Mouse (Mus musculus) thymus, postnatal 10 days (tissue): ENCODE measurements around the gene Msh5.

Experiments used
- DNase-seq, 2 experiments: peaks; one replicate each; pipeline ENCODE4 v3.0.0; 2021; ENCODE audit warnings: low spot score in 2 of 2

Msh5 gene

GRCm38 (mm10) chr17:35070556-35071229, 24.1 kb upstream of the Msh5 start:
- DNase-seq, result peak; percentile 68 to 78

- DNase-seq, result no peak
These were observed 21.8 kb upstream of the Msh5 start for GRCm38 (mm10) chr17:35068213-35068914.

GRCm38 (mm10) chr17:35066084-35066483, 19.5 kb upstream of the Msh5 start, which contains the start of gene Mpig6b:
Mpig6b (minus strand) TSS chr17:35066184.
- no peak for DNase-seq

- no peak for DNase-seq
These were observed 18.7 kb upstream of the Msh5 start, which contains the start of gene Ly6g6c for GRCm38 (mm10) chr17:35064951-35065947. Ly6g6c (plus strand) TSS chr17:35065388.

GRCm38 (mm10) chr17:35064378-35064877, 17.9 kb upstream of the Msh5 start:
- DNase-seq, result no peak

- DNase-seq, result no peak
These were observed 16.9 kb upstream of the Msh5 start for GRCm38 (mm10) chr17:35063466-35063865.

GRCm38 (mm10) chr17:35061299-35061698, 14.8 kb upstream of the Msh5 start:
- DNase-seq, result no peak

GRCm38 (mm10) chr17:35060737-35061297, 14.3 kb upstream of the Msh5 start:
- no peak for DNase-seq

GRCm38 (mm10) chr17:35060071-35060470, 13.5 kb upstream of the Msh5 start:
- DNase-seq, result no peak

GRCm38 (mm10) chr17:35058911-35059892, 12.7 kb upstream of the Msh5 start, which contains the start of gene Ddah2:
Ddah2 (plus strand) TSS chr17:35059035.
- peak; percentile 84 to 94 for DNase-seq

GRCm38 (mm10) chr17:35058316-35058715, 11.8 kb upstream of the Msh5 start:
- DNase-seq, result no peak

GRCm38 (mm10) chr17:35057090-35057489, 10.5 kb upstream of the Msh5 start:
- DNase-seq, result no peak

- no peak for DNase-seq
These were observed 9.3 kb upstream of the Msh5 start for GRCm38 (mm10) chr17:35055691-35056495.

GRCm38 (mm10) chr17:35052271-35052798, 5.8 kb upstream of the Msh5 start:
- DNase-seq, result no peak

- DNase-seq, result peak; percentile 69 to 72
These were observed 4.9 kb upstream of the Msh5 start for GRCm38 (mm10) chr17:35051156-35052086.

- peak; percentile 75 to 77 for DNase-seq
These were observed 3.7 kb upstream of the Msh5 start for GRCm38 (mm10) chr17:35050126-35050750.

GRCm38 (mm10) chr17:35049561-35050016, 3.0 kb upstream of the Msh5 start, which contains the start of gene Clic1:
Clic1 (plus strand) TSS chr17:35049966.
- peak; percentile 66 to 67 for DNase-seq
